Mouse (Mus musculus): Measurements from ENCODE around the gene Dcdc2a. TPM values are rescaled to one million over a fixed set of nuclear protein-coding genes. Genes with fewer than 3 reads are reported as not detected.

Gene Dcdc2a
- polyA plus RNA-seq, 1 experiment, result not detected

Other genes with a start within 250 kb of the Dcdc2a start
- gene Acot13, start 224.5 kb upstream of the Dcdc2a start, polyA plus RNA-seq (2012; ENCODE audit: insufficient read depth, insufficient read length, missing spikeins), result 452 and 487 TPM in 2 replicates
- gene Tdp2, start 224.3 kb upstream of the Dcdc2a start, polyA plus RNA-seq (2012; ENCODE audit: insufficient read depth, insufficient read length, missing spikeins), result 16.2 and 19.9 TPM in 2 replicates
- gene D130043K22Rik, start 210.9 kb upstream of the Dcdc2a start, polyA plus RNA-seq (2012; ENCODE audit: insufficient read depth, insufficient read length, missing spikeins), result not detected in 2 replicates
- gene Aldh5a1, start 118.3 kb upstream of the Dcdc2a start, polyA plus RNA-seq (2012; ENCODE audit: insufficient read depth, insufficient read length, missing spikeins), result 16.3 and 18.4 TPM in 2 replicates
- gene Gpld1, start 112.9 kb upstream of the Dcdc2a start, polyA plus RNA-seq (2012; ENCODE audit: insufficient read depth, insufficient read length, missing spikeins), result 2.2 and 6.7 TPM in 2 replicates
- 35.9 and 46.7 TPM in 2 replicates for gene Mrs2, start 35.6 kb upstream of the Dcdc2a start, polyA plus RNA-seq (2012; ENCODE audit: insufficient read depth, insufficient read length, missing spikeins)
- gene Nrsn1, start 214.5 kb downstream of the Dcdc2a start, polyA plus RNA-seq (2012; ENCODE audit: insufficient read depth, insufficient read length, missing spikeins), result not detected in 2 replicates

Data from brown adipose tissue, adult 24 weeks (tissue).